Mouse (Mus musculus) spleen, postnatal 14 days (tissue): ENCODE data around the gene Ntm.

Experiments
- DNase-seq, 2 experiments: peaks; one replicate each; pipeline ENCODE4 v3.0.0; 2021 to 2022; ENCODE audit warnings: low spot score in 2 of 2

Ntm gene

DNA sequence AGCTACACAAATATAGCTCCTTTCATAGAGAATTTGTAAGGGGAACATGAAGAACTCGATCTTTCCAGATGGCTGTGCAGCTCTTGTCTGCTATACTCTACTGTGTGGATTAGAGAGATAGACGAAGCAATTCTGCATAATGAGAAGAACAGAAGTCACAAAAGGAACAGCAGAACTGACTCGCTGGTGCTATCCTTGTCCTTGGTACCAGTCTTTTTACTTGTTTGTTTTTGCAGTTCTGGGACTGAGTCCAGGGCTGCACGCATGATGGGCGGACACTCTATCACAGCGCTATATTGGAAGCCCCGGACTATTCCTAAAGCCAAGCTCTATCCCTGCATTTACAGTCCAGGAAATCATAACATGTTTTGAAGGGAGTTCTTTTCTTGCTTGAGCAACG is 637.8 kb downstream of the Ntm start:
- no peak for DNase-seq

- DNase-seq = no peak
Observed at GRCm38 (mm10) chr9:29319197-29319596, 643.7 kb downstream of the Ntm start.

DNA sequence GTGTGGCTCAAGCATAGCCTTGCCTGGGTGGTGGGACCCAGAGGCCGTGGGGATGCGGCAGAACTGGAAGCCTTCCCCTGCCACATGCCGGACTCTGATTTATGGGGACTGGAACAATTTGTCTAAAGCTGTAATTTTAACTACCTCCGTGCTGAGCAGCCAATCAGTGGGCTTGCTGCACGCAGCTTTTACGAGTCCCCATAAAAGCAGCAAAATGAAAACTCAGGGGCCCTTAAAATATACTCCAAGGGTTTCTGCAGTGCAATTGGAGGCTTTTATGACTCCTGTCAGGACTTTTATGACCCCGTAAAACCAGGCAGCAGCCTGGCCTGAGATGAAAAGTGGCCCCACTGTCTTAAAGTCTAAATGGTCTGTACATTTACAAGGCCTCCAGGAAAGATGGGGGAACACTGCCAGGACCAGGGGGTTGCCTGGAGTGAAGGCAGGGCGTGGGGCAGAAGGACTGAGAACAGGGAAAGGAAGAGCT is 644.2 kb downstream of the Ntm start:
- DNase-seq = no peak

DNA sequence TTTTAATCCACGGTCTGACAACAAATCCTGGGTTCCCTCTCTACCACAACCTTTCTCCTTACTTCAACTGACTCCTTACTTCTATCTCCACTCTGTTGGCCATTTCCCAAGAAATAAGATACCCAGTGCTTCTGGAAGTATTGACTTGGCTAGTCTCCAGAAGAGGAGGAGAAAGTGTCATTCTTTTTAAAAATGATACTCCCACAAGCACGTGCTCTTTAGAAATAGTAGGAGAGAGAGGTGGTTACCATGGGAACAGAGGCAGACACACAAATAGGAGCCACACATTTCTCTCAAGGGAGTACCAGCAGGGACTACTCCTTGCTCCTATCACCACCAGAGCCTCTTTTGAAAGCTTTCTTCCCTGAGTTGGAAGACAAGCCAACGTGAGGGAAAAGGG is 645.3 kb downstream of the Ntm start:
- no peak for DNase-seq

- no peak for DNase-seq
Observed at GRCm38 (mm10) chr9:29315842-29316241, 647.1 kb downstream of the Ntm start.

GRCm38 (mm10) chr9:29306961-29307360 is 656.0 kb downstream of the Ntm start:
- DNase-seq = no peak

GRCm38 (mm10) chr9:29298340-29298739 is 664.6 kb downstream of the Ntm start:
- no peak for DNase-seq

- no peak for DNase-seq
Observed at GRCm38 (mm10) chr9:29296752-29297151, 666.2 kb downstream of the Ntm start.

GRCm38 (mm10) chr9:29288003-29288704 is 674.8 kb downstream of the Ntm start:
- DNase-seq = no peak

DNA sequence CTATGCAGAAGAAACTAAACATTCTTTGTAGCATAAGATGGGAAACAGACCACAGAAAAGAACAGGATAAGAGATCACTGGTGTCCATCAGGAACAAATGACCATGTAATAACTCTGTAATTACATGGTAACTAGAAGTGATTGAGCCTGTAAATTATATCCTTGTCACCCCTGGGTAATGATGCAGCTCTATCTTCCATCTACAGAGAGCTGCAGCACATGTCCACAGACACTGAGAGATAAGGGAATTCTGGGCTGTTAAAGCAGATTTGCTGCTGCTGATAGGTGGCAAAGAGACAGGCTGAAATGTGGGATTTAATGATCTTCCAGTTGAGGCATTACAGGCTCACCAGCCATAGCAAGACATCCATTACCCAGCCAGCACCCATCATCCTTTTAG is 677.8 kb downstream of the Ntm start:
- DNase-seq = no peak

DNA sequence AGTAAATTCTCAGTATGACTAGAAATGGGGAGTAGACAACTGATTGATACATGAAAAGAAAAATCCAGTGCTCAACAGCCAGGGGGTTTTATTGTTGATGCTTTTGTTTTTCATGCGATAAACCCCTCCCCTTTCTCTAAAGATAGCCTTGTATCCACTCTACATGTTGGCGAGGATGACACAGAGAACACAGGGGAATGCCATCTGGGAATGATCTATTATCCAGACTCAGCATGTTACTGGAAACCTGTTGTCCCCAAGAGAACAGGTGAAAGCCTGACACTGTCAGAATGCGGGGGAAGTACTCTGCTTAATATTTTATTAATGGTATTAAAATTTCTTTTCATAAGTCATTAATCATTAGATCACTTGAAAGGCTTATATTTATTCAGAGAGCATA is 690.1 kb downstream of the Ntm start:
- DNase-seq = no peak

DNA sequence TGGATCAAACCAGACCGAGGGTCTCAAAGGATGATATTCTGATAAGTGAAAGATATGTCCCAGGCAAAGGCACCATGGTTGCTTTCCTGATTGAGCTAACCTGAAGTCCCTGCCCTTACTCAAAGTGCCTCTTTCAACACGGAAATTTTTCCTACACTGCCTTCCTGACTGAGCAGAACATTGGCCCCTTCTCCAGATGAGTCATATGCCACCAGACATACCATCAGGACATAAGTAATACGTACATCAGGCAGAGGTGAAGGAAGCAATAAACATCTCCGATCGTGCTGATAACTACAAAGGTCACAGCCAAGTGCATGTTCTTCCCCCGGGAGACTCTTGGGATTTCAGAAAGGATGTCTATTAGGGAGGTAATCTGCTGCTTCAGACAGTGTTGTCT is 693.0 kb downstream of the Ntm start:
- no peak for DNase-seq

GRCm38 (mm10) chr9:29269277-29269646 is 693.7 kb downstream of the Ntm start:
- DNase-seq = no peak

DNA sequence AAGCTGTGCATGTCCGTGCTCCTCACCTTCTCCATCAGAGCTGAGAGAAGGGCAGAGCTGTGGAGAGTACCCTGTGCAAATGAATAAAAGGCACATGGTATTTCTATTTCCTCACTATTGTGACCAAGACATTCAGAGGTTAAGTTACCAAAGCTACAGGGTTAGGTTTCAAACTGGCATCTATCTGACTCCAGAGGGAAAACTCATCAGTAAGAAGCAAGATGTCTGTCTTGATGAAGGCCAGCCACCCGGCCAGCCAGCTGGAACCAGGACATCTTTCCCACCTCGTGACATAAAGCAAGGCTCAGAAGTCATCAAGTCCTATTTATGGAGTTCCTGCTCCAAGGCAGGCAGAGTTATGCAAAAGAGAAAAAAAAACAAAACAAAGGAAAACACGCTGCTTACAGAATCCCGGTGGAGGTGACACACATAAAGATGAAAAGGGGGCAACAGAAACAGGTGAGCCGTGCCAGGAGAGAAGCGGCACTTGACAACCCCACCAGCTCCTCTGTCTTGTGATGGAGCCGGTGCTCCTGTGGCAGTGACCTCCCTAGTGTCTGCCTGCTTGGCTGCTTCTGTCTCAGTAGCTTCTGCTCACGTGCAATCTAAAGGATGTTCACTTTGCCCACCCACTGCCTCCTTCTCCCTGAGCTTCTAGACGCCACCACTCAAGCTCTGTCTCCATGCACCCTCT is 694.2 kb downstream of the Ntm start:
- DNase-seq = no peak

- DNase-seq = no peak
Observed at GRCm38 (mm10) chr9:29267663-29268062, 695.3 kb downstream of the Ntm start.

DNA sequence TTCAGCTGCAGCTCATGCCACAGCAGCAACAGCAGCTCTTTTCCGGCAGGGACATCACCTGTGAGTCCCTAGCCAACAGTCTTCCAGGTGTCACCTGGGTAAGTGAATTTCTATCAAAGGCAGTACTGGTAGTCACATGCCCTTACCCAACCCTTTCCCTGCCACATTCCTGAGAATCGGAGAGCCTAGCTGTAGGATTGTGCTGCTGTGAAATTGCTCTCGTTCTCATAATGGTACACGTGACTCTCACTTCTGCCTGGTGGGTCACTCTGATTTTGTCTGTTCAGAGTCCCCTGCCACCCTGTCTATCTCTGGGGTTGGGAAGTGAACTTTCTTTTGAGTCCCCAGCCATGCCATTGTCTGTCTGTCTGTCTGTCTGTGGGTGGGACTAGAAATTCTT is 697.8 kb downstream of the Ntm start:
- DNase-seq = no peak

- no peak for DNase-seq
Observed at GRCm38 (mm10) chr9:29262836-29263235, 700.1 kb downstream of the Ntm start.

DNA sequence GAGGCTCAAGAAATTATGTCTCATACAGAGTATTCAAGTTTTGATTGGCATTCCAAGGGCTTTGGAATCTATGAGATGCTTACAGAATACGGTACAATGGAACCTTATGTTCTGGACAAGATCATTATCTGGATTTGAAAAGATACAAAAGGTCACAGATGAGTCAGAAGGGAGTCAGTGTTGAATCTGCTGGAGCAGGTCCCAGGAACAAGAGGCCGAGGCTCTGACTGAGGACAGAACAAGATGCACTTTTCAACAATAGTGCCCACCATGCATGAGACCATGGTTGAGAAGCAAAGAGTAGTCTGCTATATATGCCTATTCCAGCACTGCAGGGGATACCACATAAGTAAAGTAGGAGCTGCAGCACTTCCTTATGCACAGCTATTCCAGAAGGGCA is 710.1 kb downstream of the Ntm start:
- no peak for DNase-seq

GRCm38 (mm10) chr9:29250813-29251212 is 712.1 kb downstream of the Ntm start:
- no peak for DNase-seq

GRCm38 (mm10) chr9:29247812-29248211 is 715.1 kb downstream of the Ntm start:
- no peak for DNase-seq

- no peak for DNase-seq
Observed at GRCm38 (mm10) chr9:29244006-29244405, 718.9 kb downstream of the Ntm start.

- DNase-seq = no peak
Observed at GRCm38 (mm10) chr9:29242497-29243422, 720.2 kb downstream of the Ntm start.
